In the genomic region with DNA sequence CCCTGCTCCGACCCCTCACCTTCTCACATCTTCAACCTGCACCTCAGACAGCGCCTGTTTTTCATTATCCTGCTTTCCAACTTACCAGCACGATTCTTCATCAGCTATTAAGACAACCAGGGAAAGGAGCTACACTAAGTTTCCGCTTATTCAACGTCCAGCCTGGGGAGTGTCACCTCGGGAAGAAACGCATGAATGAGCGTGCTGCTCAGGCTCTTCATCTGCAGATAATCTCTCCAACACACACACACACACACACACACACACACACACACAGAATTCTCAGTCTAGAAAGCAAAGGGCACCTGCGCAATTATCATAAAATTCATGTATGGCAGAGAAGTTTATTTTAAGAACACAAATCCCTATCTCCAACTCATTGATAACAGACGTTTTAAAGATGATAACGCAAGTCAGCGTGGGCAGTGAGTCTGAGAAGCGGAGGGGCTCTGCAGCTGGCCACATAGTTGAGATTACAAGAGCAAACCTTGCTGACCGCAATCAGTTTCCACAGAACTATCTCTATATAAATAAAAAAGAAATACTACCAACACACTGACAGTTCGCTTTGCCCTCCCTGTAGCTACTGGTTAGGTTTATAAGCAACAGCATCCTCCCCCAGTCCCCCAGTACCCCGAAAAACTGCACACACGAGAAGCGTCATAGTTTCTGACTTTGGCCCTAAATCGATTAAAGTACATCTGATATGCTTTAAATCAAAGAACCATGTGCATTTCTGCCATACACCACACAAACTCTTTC, we compare ENCODE assay signal across 8 mouse cellular contexts. TPM values are rescaled to one million over a fixed set of nuclear protein-coding genes. Genes with fewer than 3 reads are reported as not detected.
A peak's percentile ranks its signal among the peaks of the same experiment; 100 is the strongest.
DNase-seq lines count a peak whose midpoint lies in the region; ATAC-seq and TF ChIP-seq lines count a peak whose summit lies in the region.

No protein-coding gene starts in this region.

- H3K27ac ChIP-seq in gastrocnemius, adult 2 months: peak overlapping the region; percentile 100
- H3K27ac ChIP-seq in limb, embryonic 15.5 days: peak overlapping the region; percentile 97
- H3K27ac ChIP-seq in stomach, postnatal 0 days (replicated peaks): no peak overlapping the region

- no peaks in the 10 kb centered on the region for H3K36me3 ChIP-seq in limb, embryonic 15.5 days
- H3K36me3 ChIP-seq in stomach, postnatal 0 days (ENCODE audit: control insufficient read depth, insufficient read depth, low read length): no peaks in the 10 kb centered on the region

- DNase-seq in gastrocnemius, adult 2 months: no peak
- DNase-seq in gastrocnemius, postnatal 36 days: no peak
- peak; percentile 52 for DNase-seq in retina, embryonic 14.5 days (ENCODE audit: low spot score)
- no peak for DNase-seq in retina, postnatal 1 day
- no peak for DNase-seq in stomach, postnatal 0 days (ENCODE audit: low spot score)
- no peak for DNase-seq in urinary bladder, postnatal 25 days (ENCODE audit: low spot score)
- no peak for DNase-seq in right cerebral cortex, postnatal 25 days

- H3K9me3 ChIP-seq in limb, embryonic 15.5 days: no peaks in the 10 kb centered on the region
- H3K9me3 ChIP-seq in stomach, postnatal 0 days (ENCODE audit: control insufficient read depth, low read length): no peaks in the 10 kb centered on the region

- intact Hi-C loops in gastrocnemius, adult 2 months (cut with DNase I): loop anchor here (2.0 to 10.0 kb wide), 5 partner anchors 41 to 621 kb away; no protein-coding TSS in a partner anchor
- intact Hi-C loops in gastrocnemius, postnatal 36 days (cut with DNase I): loop anchor here (10.0 kb wide), 1 partner anchor 274 kb away; no protein-coding TSS in a partner anchor

- no peak for TF ChIP-seq EP300 in stomach, postnatal 0 days (optimal IDR thresholded peaks at IDR 0.05)

- peak overlapping the region; percentile 84 for H3K4me3 ChIP-seq in gastrocnemius, adult 2 months
- peak overlapping the region; percentile 90 for H3K4me3 ChIP-seq in limb, embryonic 15.5 days
- peak overlapping the region; percentile 78 for H3K4me3 ChIP-seq in stomach, postnatal 0 days (ENCODE audit: low read depth, low read length)

- TF ChIP-seq CTCF in gastrocnemius, adult 2 months (IDR thresholded peaks at IDR 0.05): no peak
- TF ChIP-seq CTCF in stomach, postnatal 0 days (IDR thresholded peaks at IDR 0.05; ENCODE audit: low read depth): no peak

- no peaks in the 10 kb centered on the region for H3K27me3 ChIP-seq in limb, embryonic 15.5 days
- H3K27me3 ChIP-seq in stomach, postnatal 0 days (ENCODE audit: control insufficient read depth, insufficient read depth, low read length): no peaks in the 10 kb centered on the region

- no peak for ATAC-seq in limb, embryonic 15.5 days (ENCODE audit: insufficient number of reproducible peaks, low FRiP score, low TSS enrichment, low read depth)
- no peak for ATAC-seq in stomach, postnatal 0 days (ENCODE audit: low FRiP score, low TSS enrichment)

- H3K9ac ChIP-seq in limb, embryonic 15.5 days: no peak overlapping the region
- H3K9ac ChIP-seq in stomach, postnatal 0 days (ENCODE audit: low read length): peak overlapping the region; percentile 18; the same call in 1 of the 2 replicates

- peaks cover 56% of the 10 kb centered on the region for H3K4me1 ChIP-seq in limb, embryonic 15.5 days
- H3K4me1 ChIP-seq in stomach, postnatal 0 days (replicated peaks; ENCODE audit: control insufficient read depth, insufficient read depth): peaks cover 2% of the 10 kb centered on the region

- WGBS in limb, embryonic 15.5 days: 33% methylated on average over 19 of the region's 19 CpGs
- 42% methylated on average over 19 of the region's 19 CpGs for WGBS in stomach, postnatal 0 days

- peak overlapping the region; percentile 78 for H3K4me2 ChIP-seq in limb, embryonic 15.5 days
- H3K4me2 ChIP-seq in stomach, postnatal 0 days (replicated peaks; ENCODE audit: low read depth): peak overlapping the region; percentile 90

RNA-seq across cellular contexts. Expression of gene Nuak1, which starts 1.8 kb away (rescaled TPM):
- 10 to 100 TPM; 21.4 to 31.0 TPM for total RNA-seq in gastrocnemius, adult 2 months (2021)
- total RNA-seq in gastrocnemius, postnatal 36 days (2021): 10 to 100 TPM; 13.5 to 18.9 TPM
- 3.1 and 3.9 TPM in 2 replicates for polyA plus RNA-seq in limb, embryonic 15.5 days (2015; fragmentation: Nextera tagmentation; extraction: Ambion mirVana)
- polyA plus RNA-seq in stomach, postnatal 0 days (2015; fragmentation: Nextera tagmentation; extraction: Ambion mirVana): 0.35 and 0.40 TPM in 2 replicates
